17 mouse cellular contexts compared by ENCODE assay signal in genomic region chrX:50836029-50836691, GRCm38 (mm10). TPM values are rescaled to one million over a fixed set of nuclear protein-coding genes. Genes with fewer than 3 reads are reported as not detected.
DNase-seq lines count a peak whose midpoint lies in the region; ATAC-seq lines count a peak whose summit lies in the region.
"Had no signal": no experiment of that assay in that cellular context is flagged by ENCODE, and none has a peak within 500 bp of the region (broad histone marks: within the 10 kb centered on the region; RNA-seq: fewer than 3 reads in every experiment).

No protein-coding gene starts in this region.

- H3K4me3 ChIP-seq in liver, embryonic 13.5 days (replicated peaks) = no peak overlapping the region
- no peak overlapping the region for H3K4me3 ChIP-seq in liver, embryonic 11.5 days (ENCODE audit: low read depth, low read length)
- no peak overlapping the region for H3K4me3 ChIP-seq in forebrain, embryonic 11.5 days (ENCODE audit: low read depth, low read length)
- H3K4me3 ChIP-seq: forebrain, embryonic 12.5 days; neural tube, embryonic 15.5 days had no signal

- no peak overlapping the region for H3K9ac ChIP-seq in liver, embryonic 13.5 days
- no peak overlapping the region for H3K9ac ChIP-seq in liver, embryonic 11.5 days (ENCODE audit: low read depth, low read length)
- H3K9ac ChIP-seq in forebrain, embryonic 11.5 days (ENCODE audit: low read length) = no peak overlapping the region
- H3K9ac ChIP-seq: forebrain, embryonic 12.5 days; neural tube, embryonic 15.5 days had no signal

- no peaks in the 10 kb centered on the region for H3K36me3 ChIP-seq in liver, embryonic 13.5 days
- H3K36me3 ChIP-seq in liver, embryonic 11.5 days (ENCODE audit: control insufficient read depth, insufficient read depth, low read length) = no peaks in the 10 kb centered on the region
- H3K36me3 ChIP-seq in forebrain, embryonic 11.5 days (ENCODE audit: control insufficient read depth, insufficient read depth, low read length) = no peaks in the 10 kb centered on the region
- H3K36me3 ChIP-seq: forebrain, embryonic 12.5 days; neural tube, embryonic 15.5 days had no signal

- DNase-seq in liver, embryonic 13.5 days = no peak
- no peak for DNase-seq in liver, embryonic 11.5 days (ENCODE audit: low spot score)
- DNase-seq in induced T-regulatory cell, adult 2 months (ENCODE audit: low read depth) = peak; percentile 68
- DNase-seq in thymus, postnatal 36 days = peak; percentile 34 to 49
- DNase-seq in embryo, embryonic 11 days = no peak
- DNase-seq in frontal cortex, adult 2 months (ENCODE audit: extremely low spot score in 1 of 2, low spot score in 1 of 2) = no peak
- DNase-seq in forebrain, embryonic 11.5 days (ENCODE audit: low spot score) = no peak
- DNase-seq: adrenal gland, adult 8-10 months; cerebellum, adult 2 months; gastrocnemius, postnatal 36 days; lung, postnatal 10 days had no signal

- ATAC-seq in liver, embryonic 13.5 days (ENCODE audit: low read depth) = no peak
- no peak for ATAC-seq in liver, embryonic 11.5 days (replicated peaks; ENCODE audit: low FRiP score)
- 0 out of 2 replicates have a peak, but pooled peaks have one; percentile 51 for ATAC-seq in megakaryocyte-erythroid progenitor cell, adult 5-6 weeks (replicated peaks; ENCODE audit: low FRiP score, low TSS enrichment, poor library complexity, severe bottlenecking)
- no peak for ATAC-seq in forebrain, embryonic 11.5 days (replicated peaks; ENCODE audit: low FRiP score)
- ATAC-seq: midbrain, embryonic 16.5 days; Patski had no signal

- H3K27ac ChIP-seq in liver, embryonic 13.5 days = peak overlapping the region; percentile 13; the same call in 1 of the 2 replicates
- H3K27ac ChIP-seq in liver, embryonic 11.5 days (ENCODE audit: low read depth, low read length) = no peak overlapping the region
- H3K27ac ChIP-seq in forebrain, embryonic 11.5 days (ENCODE audit: low read depth, low read length) = no peak overlapping the region
- H3K27ac ChIP-seq: forebrain, embryonic 12.5 days; neural tube, embryonic 15.5 days had no signal

- 44% methylated on average over 10 of the region's 10 CpGs for WGBS in liver, embryonic 13.5 days (ENCODE audit: insufficient replicate concordance)
- WGBS in liver, embryonic 11.5 days = 55% methylated on average over 10 of the region's 10 CpGs
- WGBS in forebrain, embryonic 11.5 days = 68% methylated on average over 10 of the region's 10 CpGs

- no peaks in the 10 kb centered on the region for H3K27me3 ChIP-seq in liver, embryonic 13.5 days
- H3K27me3 ChIP-seq in liver, embryonic 11.5 days (replicated peaks; ENCODE audit: control insufficient read depth, insufficient read depth, low read length) = no peaks in the 10 kb centered on the region
- no peaks in the 10 kb centered on the region; the same call in none of the 2 replicates for H3K27me3 ChIP-seq in forebrain, embryonic 11.5 days (ENCODE audit: control insufficient read depth, insufficient read depth, low read length)

- H3K9me3 ChIP-seq in liver, embryonic 13.5 days (replicated peaks) = no peaks in the 10 kb centered on the region
- no peaks in the 10 kb centered on the region for H3K9me3 ChIP-seq in liver, embryonic 11.5 days (ENCODE audit: control insufficient read depth, low read length)
- no peaks in the 10 kb centered on the region for H3K9me3 ChIP-seq in forebrain, embryonic 11.5 days (ENCODE audit: control insufficient read depth, low read length)
- H3K9me3 ChIP-seq: forebrain, embryonic 12.5 days; neural tube, embryonic 15.5 days had no signal

- peaks cover 7% of the 10 kb centered on the region; the same call in 1 of the 2 replicates for H3K4me1 ChIP-seq in liver, embryonic 13.5 days (replicated peaks)
- H3K4me1 ChIP-seq in liver, embryonic 11.5 days (replicated peaks; ENCODE audit: control insufficient read depth, insufficient read depth, low read length) = no peaks in the 10 kb centered on the region
- H3K4me1 ChIP-seq in forebrain, embryonic 11.5 days (replicated peaks; ENCODE audit: control insufficient read depth, insufficient read depth, low read length) = no peaks in the 10 kb centered on the region
- H3K4me1 ChIP-seq: forebrain, embryonic 12.5 days had no signal

- H3K4me2 ChIP-seq in liver, embryonic 13.5 days = no peak overlapping the region
- H3K4me2 ChIP-seq in liver, embryonic 11.5 days = no peak overlapping the region
- no peak overlapping the region for H3K4me2 ChIP-seq in forebrain, embryonic 11.5 days (ENCODE audit: low read depth, low read length, severe bottlenecking)
- H3K4me2 ChIP-seq: forebrain, embryonic 12.5 days; neural tube, embryonic 15.5 days had no signal

RNA-seq across cellular contexts. Expression of gene Stk26, which starts 4.7 kb away (rescaled TPM):
- 4.9 and 6.1 TPM in 2 replicates for polyA plus RNA-seq in liver, embryonic 13.5 days (2015; fragmentation: Nextera tagmentation; extraction: Ambion mirVana)
- polyA plus RNA-seq in liver, embryonic 11.5 days (2014; fragmentation: Nextera tagmentation; extraction: Ambion mirVana) = 7.0 and 8.8 TPM in 2 replicates
- 35.9 and 39.5 TPM in 2 replicates for total RNA-seq in megakaryocyte-erythroid progenitor cell, adult 5-6 weeks (2014; fragmentation: Nextera tagmentation)
- total RNA-seq in megakaryocyte-erythroid progenitor cell, adult 5-6 weeks (2017) = 64.6 and 86.2 TPM in 2 replicates
- 4.6 TPM in 2 replicates for polyA plus RNA-seq in frontal cortex, adult 2 months (2012; rRNA removed)
- 2.0 and 3.0 TPM in 2 replicates for polyA plus RNA-seq in forebrain, embryonic 11.5 days (2014; fragmentation: Nextera tagmentation; extraction: Ambion mirVana)
- polyA plus RNA-seq: C2C12, Patski had no signal

Comparison
In these comparisons a context has a peak if more than half of its experiments do, and no peak if none do; other contexts are left out.
1. DNase-seq: peak in induced T-regulatory cell, adult 2 months (single experiment) and thymus, postnatal 36 days (2 of 2); none in liver, embryonic 13.5 days (single experiment), liver, embryonic 11.5 days (single experiment), embryo, embryonic 11 days (single experiment), frontal cortex, adult 2 months (0 of 2) and forebrain, embryonic 11.5 days (single experiment).